Mouse (Mus musculus): ENCODE data around the gene Kdm4a. TPM values are rescaled to one million over a fixed set of nuclear protein-coding genes. Genes with fewer than 3 reads are reported as not detected.

The Kdm4a gene
- total RNA-seq (2021) (10 to 100 TPM; 23.5 to 26.3 TPM), polyA plus RNA-seq (2012; rRNA removed) (18.7 and 26.5 TPM in 2 replicates)
- long read RNA-seq, partial matches to known transcripts, result 2 of 3 reads
- long read RNA-seq, other reads (novel, unspliced or antisense), result 1 of 3 reads

DNA sequence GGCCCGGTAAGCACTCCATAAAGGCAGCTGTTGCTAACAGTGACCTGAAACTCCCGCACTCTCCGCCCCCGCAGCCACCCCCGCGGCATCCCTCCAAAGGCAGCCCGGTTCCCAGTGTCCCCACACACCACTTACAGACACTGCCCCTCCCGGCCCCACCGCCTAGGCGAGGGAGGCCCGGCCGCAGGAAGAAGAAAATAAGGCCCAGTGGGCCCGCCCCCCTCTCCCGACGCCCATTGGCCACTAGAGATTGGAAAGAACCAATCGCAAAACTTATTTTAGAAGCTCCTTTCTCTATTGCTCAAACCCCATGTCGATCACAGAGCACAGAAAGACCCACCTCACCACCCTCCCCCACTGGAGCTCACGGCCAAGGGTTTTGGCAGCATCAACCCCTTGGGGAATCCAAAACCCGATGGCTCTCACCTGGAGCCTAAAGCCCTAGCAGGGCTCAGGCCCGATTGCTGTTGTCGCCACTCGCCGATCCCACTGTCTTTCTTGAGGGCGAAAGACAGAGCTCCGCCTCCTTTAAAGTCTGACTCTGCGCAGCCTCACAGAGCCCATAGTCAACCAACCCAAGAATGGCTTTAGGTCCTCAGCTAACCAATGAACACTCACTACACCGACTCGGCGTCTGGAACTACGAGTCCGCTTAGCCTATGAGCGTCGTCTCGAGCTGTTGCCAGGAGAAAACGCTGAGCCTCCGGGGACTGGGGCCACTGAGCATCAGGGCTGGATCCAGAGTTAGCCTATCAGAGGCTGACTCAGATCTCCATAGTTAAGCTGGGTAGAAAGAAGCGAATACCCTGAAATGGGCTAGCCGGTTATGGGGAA, at the start of gene Kdm4a:
Gene Kdm4a, minus strand, starts transcription at position 577 of the 834 bp plus-strand sequence.
- Histone ChIP-seq H3K9ac (ENCODE audit: low read depth, low read length) (peak within 1 kb of the TSS; percentile 83), H3K4me1 (ENCODE audit: control insufficient read depth, insufficient read depth, low read length) (no peaks in the 10 kb centered on the region), H3K79me2 (replicated peaks; ENCODE audit: control insufficient read depth, insufficient read depth, low read length) (no peaks in the 10 kb centered on the region), H3K27ac (peak within 1 kb of the TSS; percentile 96), H3K27me3 (ENCODE audit: control insufficient read depth, insufficient read depth, low read length) (no peaks in the 10 kb centered on the region), H3K4me3 (peak within 1 kb of the TSS; percentile 95), H3K36me3 (ENCODE audit: control insufficient read depth, insufficient read depth, low read length) (no peaks in the 10 kb centered on the region)
- intact Hi-C loops (cut with DNase I), result no loop called here
- peak; percentile 69 for TF ChIP-seq POLR2A (IDR thresholded peaks at IDR 0.05; ENCODE audit: insufficient read depth, low read depth, low read length)
- TF ChIP-seq EP300 (IDR thresholded peaks at IDR 0.05; ENCODE audit: insufficient read depth, low read depth, low read length), result 0 out of 2 replicates have a peak, but pooled peaks have one; percentile 8
- 0 out of 2 replicates have a peak, but pooled peaks have one; percentile 8 for TF ChIP-seq CTCF (IDR thresholded peaks at IDR 0.05)
- WGBS, result under 1% methylated on average over 38 of the region's 38 CpGs
- DNase-seq, result peak; percentile 91 to 95

GRCm38 (mm10) chr4:118229035-118229770, 49.4 kb upstream of the Kdm4a start:
- H3K27ac ChIP-seq, result no peak overlapping the region
- intact Hi-C loops (cut with DNase I), result no loop called here
- 80% methylated on average over 6 of the region's 6 CpGs for WGBS
- H3K27me3 ChIP-seq (ENCODE audit: control insufficient read depth, insufficient read depth, low read length), result no peaks in the 10 kb centered on the region
- no peaks in the 10 kb centered on the region for H3K36me3 ChIP-seq (ENCODE audit: control insufficient read depth, insufficient read depth, low read length)
- H3K4me3 ChIP-seq, result no peak overlapping the region
- no peaks in the 10 kb centered on the region for H3K4me1 ChIP-seq (ENCODE audit: control insufficient read depth, insufficient read depth, low read length)
- DNase-seq, result no peak
- H3K9ac ChIP-seq (ENCODE audit: low read depth, low read length), result no peak overlapping the region
- TF ChIP-seq POLR2A (IDR thresholded peaks at IDR 0.05; ENCODE audit: insufficient read depth, low read depth, low read length) (no peak), EP300 (IDR thresholded peaks at IDR 0.05; ENCODE audit: insufficient read depth, low read depth, low read length) (no peak), CTCF (IDR thresholded peaks at IDR 0.05) (no peak)
- H3K79me2 ChIP-seq (replicated peaks; ENCODE audit: control insufficient read depth, insufficient read depth, low read length), result no peaks in the 10 kb centered on the region

- no peak for DNase-seq
- TF ChIP-seq CTCF (IDR thresholded peaks at IDR 0.05), result no peak
- no peak for TF ChIP-seq EP300 (IDR thresholded peaks at IDR 0.05; ENCODE audit: insufficient read depth, low read depth, low read length)
- Histone ChIP-seq H3K36me3 (ENCODE audit: control insufficient read depth, insufficient read depth, low read length) (no peaks in the 10 kb centered on the region), H3K79me2 (replicated peaks; ENCODE audit: control insufficient read depth, insufficient read depth, low read length) (no peaks in the 10 kb centered on the region), H3K4me3 (no peak overlapping the region), H3K9ac (ENCODE audit: low read depth, low read length) (no peak overlapping the region), H3K27me3 (ENCODE audit: control insufficient read depth, insufficient read depth, low read length) (no peaks in the 10 kb centered on the region), H3K27ac (no peak overlapping the region), H3K4me1 (ENCODE audit: control insufficient read depth, insufficient read depth, low read length) (no peaks in the 10 kb centered on the region)
- WGBS, result 88% methylated on average over 12 of the region's 12 CpGs
- intact Hi-C loops (cut with DNase I), result no loop called here
Observed at GRCm38 (mm10) chr4:118227398-118227797, 47.6 kb upstream of the Kdm4a start.

DNA sequence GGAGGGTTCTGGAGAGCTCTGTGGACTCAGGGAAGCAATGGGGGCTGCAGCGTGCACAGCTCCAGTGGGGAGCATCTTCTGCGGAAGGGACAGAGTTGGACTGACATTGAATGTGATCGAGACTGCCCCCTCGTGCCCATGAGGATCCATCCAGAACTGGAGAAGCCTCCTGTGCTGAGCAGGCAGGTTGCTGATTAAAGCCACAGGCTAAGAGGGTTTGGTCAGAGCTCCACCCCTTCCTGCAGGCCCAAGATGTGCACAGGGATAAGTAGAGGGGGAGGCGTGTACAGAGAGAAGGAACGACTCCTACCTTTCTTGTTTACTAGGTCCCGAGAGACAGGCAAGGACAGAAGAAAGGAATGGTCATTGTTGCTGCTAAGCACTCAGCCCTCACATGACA, 41.4 kb upstream of the Kdm4a start:
- Histone ChIP-seq H3K4me1 (ENCODE audit: control insufficient read depth, insufficient read depth, low read length) (no peaks in the 10 kb centered on the region), H3K4me3 (no peak overlapping the region), H3K27ac (no peak overlapping the region), H3K27me3 (ENCODE audit: control insufficient read depth, insufficient read depth, low read length) (no peaks in the 10 kb centered on the region), H3K36me3 (ENCODE audit: control insufficient read depth, insufficient read depth, low read length) (no peaks in the 10 kb centered on the region), H3K9ac (ENCODE audit: low read depth, low read length) (no peak overlapping the region), H3K79me2 (replicated peaks; ENCODE audit: control insufficient read depth, insufficient read depth, low read length) (no peaks in the 10 kb centered on the region)
- no peak for DNase-seq
- intact Hi-C loops (cut with DNase I), result no loop called here
- 73% methylated on average over 7 of the region's 7 CpGs for WGBS
- TF ChIP-seq POLR2A (IDR thresholded peaks at IDR 0.05; ENCODE audit: insufficient read depth, low read depth, low read length) (no peak), CTCF (IDR thresholded peaks at IDR 0.05) (no peak)

- no peaks in the 10 kb centered on the region for H3K79me2 ChIP-seq (replicated peaks; ENCODE audit: control insufficient read depth, insufficient read depth, low read length)
- no peak overlapping the region for H3K4me3 ChIP-seq
- 77% methylated on average over 9 of the region's 9 CpGs for WGBS
- H3K27ac ChIP-seq, result no peak overlapping the region
- H3K4me1 ChIP-seq (ENCODE audit: control insufficient read depth, insufficient read depth, low read length), result no peaks in the 10 kb centered on the region
- H3K36me3 ChIP-seq (ENCODE audit: control insufficient read depth, insufficient read depth, low read length), result no peaks in the 10 kb centered on the region
- no peaks in the 10 kb centered on the region for H3K27me3 ChIP-seq (ENCODE audit: control insufficient read depth, insufficient read depth, low read length)
- DNase-seq, result no peak
- no peak for TF ChIP-seq EP300 (IDR thresholded peaks at IDR 0.05; ENCODE audit: insufficient read depth, low read depth, low read length)
- TF ChIP-seq CTCF (IDR thresholded peaks at IDR 0.05), result no peak
- TF ChIP-seq POLR2A (IDR thresholded peaks at IDR 0.05; ENCODE audit: insufficient read depth, low read depth, low read length), result no peak
- H3K9ac ChIP-seq (ENCODE audit: low read depth, low read length), result no peak overlapping the region
- intact Hi-C loops (cut with DNase I), result no loop called here
Observed at GRCm38 (mm10) chr4:118220756-118221155, 40.9 kb upstream of the Kdm4a start.

All from heart, adult 2 months (tissue).